Mouse (Mus musculus): ENCODE measurements at regions not wholly inside any gene's neighbourhood (a gene's known extent, or its start where the extent isn't known, plus 50 kb on each side); places are given as distances from the start of the nearest gene placed in this dataset.
A peak's percentile ranks its signal among the peaks of the same experiment; 100 is the strongest.

- no peak overlapping the region for H3K4me2 ChIP-seq (ENCODE audit: low read depth, low read length)
- DNase-seq (ENCODE audit: low spot score) (no peak), ATAC-seq (no peak)
- no peak for TF ChIP-seq CTCF (IDR thresholded peaks at IDR 0.05; ENCODE audit: low read depth)
- H3K9ac ChIP-seq (replicated peaks; ENCODE audit: low read length): no peak overlapping the region
- no peak overlapping the region for H3K27ac ChIP-seq
- WGBS: 81% methylated on average over 10 of the region's 10 CpGs
- no peaks in the 10 kb centered on the region for H3K9me3 ChIP-seq (ENCODE audit: low read length)
- H3K4me1 ChIP-seq (ENCODE audit: insufficient read depth, low read length): no peaks in the 10 kb centered on the region
- H3K4me3 ChIP-seq (ENCODE audit: low read length): no peak overlapping the region
- no peaks in the 10 kb centered on the region for H3K27me3 ChIP-seq (ENCODE audit: insufficient read depth, low read length)
- no peaks in the 10 kb centered on the region for H3K36me3 ChIP-seq (ENCODE audit: insufficient read depth, low read length)
Observed at GRCm38 (mm10) chr13:60450721-60451506, 150.8 kb upstream of the Dapk1 start.

DNA sequence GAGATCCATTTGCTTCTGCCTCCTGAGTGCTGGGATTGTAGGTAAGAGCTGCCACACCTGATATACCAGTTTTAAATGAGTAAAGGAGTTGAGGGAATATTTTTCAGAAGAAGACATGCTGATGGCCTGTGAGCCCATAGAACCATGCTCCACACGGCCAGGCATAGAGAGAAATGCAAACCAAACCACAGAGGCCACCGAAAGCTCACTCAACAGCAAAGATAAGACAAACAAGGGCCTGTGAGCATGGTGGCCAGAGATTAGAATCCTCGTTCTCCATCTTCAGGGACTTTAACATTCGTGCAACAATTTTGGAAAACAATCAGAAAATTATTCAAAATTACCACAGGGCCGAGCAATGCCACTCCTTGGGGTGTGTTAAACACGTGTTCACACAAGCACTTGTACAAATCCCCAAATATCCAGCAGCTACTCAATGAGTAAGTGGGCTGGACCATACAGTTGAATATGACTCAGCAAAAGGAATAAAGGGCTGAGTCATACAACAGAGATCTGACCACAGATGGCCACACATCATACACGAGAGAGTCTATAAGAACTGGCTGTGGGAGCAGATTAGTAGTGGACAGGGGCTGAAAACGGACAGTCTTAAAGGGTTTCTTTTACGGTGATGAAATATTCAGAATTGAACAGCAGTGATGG is 147.8 kb upstream of the Dapk1 start:
- Histone ChIP-seq H3K9me3 (ENCODE audit: low read length) (no peaks in the 10 kb centered on the region), H3K27ac (no peak overlapping the region), H3K4me2 (ENCODE audit: low read depth, low read length) (no peak overlapping the region), H3K9ac (replicated peaks; ENCODE audit: low read length) (no peak overlapping the region), H3K4me1 (ENCODE audit: insufficient read depth, low read length) (no peaks in the 10 kb centered on the region), H3K27me3 (ENCODE audit: insufficient read depth, low read length) (no peaks in the 10 kb centered on the region), H3K4me3 (ENCODE audit: low read length) (no peak overlapping the region), H3K36me3 (ENCODE audit: insufficient read depth, low read length) (no peaks in the 10 kb centered on the region)
- no peak for DNase-seq (ENCODE audit: low spot score)
- no peak for ATAC-seq
- 85% methylated on average over 9 of the region's 9 CpGs for WGBS
- TF ChIP-seq CTCF (IDR thresholded peaks at IDR 0.05; ENCODE audit: low read depth): no peak

DNA sequence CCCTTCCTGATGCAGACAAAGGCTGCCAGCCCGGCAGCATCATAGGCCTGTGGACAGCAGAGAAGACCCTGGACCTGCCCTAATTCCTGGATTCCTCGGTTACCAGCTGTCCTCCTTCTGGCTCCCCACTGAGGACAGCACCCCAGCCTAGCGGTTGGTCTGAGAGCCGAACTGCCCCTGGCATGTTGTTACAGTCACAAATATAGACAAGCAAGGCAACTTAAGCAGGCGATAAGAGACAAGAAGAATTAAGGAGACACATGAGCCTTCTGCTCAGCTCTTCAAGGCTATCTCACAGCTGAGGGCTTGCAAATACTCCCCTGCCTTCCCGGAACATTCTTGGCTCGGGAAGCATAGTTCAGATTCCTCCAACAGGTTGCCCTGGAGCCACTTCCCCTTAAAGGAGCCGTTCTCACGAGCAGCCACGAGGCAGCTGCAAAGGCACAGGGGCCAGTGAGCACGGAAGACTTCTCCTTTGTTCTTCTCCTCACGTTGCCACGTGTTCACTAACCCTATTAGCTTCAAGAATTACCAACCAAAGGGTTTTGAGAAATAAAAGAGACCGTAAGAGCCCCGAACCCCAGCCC is 146.6 kb upstream of the Dapk1 start:
- no peak overlapping the region for H3K4me2 ChIP-seq (ENCODE audit: low read depth, low read length)
- ATAC-seq (peak; percentile 45; the same call in 1 of the 2 replicates), DNase-seq (ENCODE audit: low spot score) (peak; percentile 54)
- no peak for TF ChIP-seq CTCF (IDR thresholded peaks at IDR 0.05; ENCODE audit: low read depth)
- 15% methylated on average over 15 of the region's 15 CpGs for WGBS
- H3K4me3 ChIP-seq (ENCODE audit: low read length): no peak overlapping the region
- H3K36me3 ChIP-seq (ENCODE audit: insufficient read depth, low read length): no peaks in the 10 kb centered on the region
- H3K27ac ChIP-seq: no peak overlapping the region
- H3K4me1 ChIP-seq (ENCODE audit: insufficient read depth, low read length): no peaks in the 10 kb centered on the region
- H3K9me3 ChIP-seq (ENCODE audit: low read length): no peaks in the 10 kb centered on the region
- no peaks in the 10 kb centered on the region for H3K27me3 ChIP-seq (ENCODE audit: insufficient read depth, low read length)
- no peak overlapping the region for H3K9ac ChIP-seq (replicated peaks; ENCODE audit: low read length)

GRCm38 (mm10) chr13:60455863-60456551 is 145.7 kb upstream of the Dapk1 start:
- no peak overlapping the region for H3K27ac ChIP-seq

DNA sequence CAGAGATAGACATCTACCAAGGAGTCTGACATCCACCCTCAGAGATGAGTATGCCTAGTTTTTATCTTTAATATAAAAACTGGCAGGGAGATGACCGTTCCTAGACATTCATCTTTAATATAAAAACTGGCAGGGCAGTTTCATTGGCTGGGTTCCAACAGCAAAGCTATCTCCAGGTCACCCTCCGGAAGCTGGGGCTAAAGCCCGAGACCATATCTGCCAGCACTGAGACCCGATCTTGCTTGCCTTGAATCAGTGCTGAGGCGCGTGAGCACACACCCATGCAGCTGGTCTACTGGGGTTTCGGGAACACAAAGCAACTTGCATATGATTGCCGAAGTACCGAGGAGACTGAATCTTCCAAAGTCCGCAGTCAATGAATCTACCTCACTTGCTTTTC is 144.5 kb upstream of the Dapk1 start:
- no peaks in the 10 kb centered on the region for H3K27me3 ChIP-seq (ENCODE audit: insufficient read depth, low read length)
- no peaks in the 10 kb centered on the region for H3K36me3 ChIP-seq (ENCODE audit: insufficient read depth, low read length)
- no peak overlapping the region for H3K9ac ChIP-seq (replicated peaks; ENCODE audit: low read length)
- TF ChIP-seq CTCF (IDR thresholded peaks at IDR 0.05; ENCODE audit: low read depth): 0 out of 2 replicates have a peak, but pooled peaks have one; percentile 0
- DNase-seq (ENCODE audit: low spot score): no peak
- H3K9me3 ChIP-seq (ENCODE audit: low read length): no peaks in the 10 kb centered on the region
- no peak overlapping the region for H3K4me2 ChIP-seq (ENCODE audit: low read depth, low read length)
- H3K4me1 ChIP-seq (ENCODE audit: insufficient read depth, low read length): no peaks in the 10 kb centered on the region
- H3K4me3 ChIP-seq (ENCODE audit: low read length): no peak overlapping the region
- 90% methylated on average over 10 of the region's 10 CpGs for WGBS
- no peak for ATAC-seq
- no peak overlapping the region for H3K27ac ChIP-seq

More at GRCm38 (mm10) chr13:60455863-60456551, 145.7 kb upstream of the Dapk1 start:
- WGBS: 75% methylated on average over 10 of the region's 10 CpGs
- H3K4me1 ChIP-seq (ENCODE audit: insufficient read depth, low read length): no peaks in the 10 kb centered on the region
- no peak overlapping the region for H3K4me2 ChIP-seq (ENCODE audit: low read depth, low read length)
- no peaks in the 10 kb centered on the region for H3K36me3 ChIP-seq (ENCODE audit: insufficient read depth, low read length)
- H3K4me3 ChIP-seq (ENCODE audit: low read length): no peak overlapping the region
- H3K27me3 ChIP-seq (ENCODE audit: insufficient read depth, low read length): no peaks in the 10 kb centered on the region
- DNase-seq (ENCODE audit: low spot score) (no peak), ATAC-seq (no peak)
- H3K9me3 ChIP-seq (ENCODE audit: low read length): no peaks in the 10 kb centered on the region
- no peak for TF ChIP-seq CTCF (IDR thresholded peaks at IDR 0.05; ENCODE audit: low read depth)
- H3K9ac ChIP-seq (replicated peaks; ENCODE audit: low read length): no peak overlapping the region

DNA sequence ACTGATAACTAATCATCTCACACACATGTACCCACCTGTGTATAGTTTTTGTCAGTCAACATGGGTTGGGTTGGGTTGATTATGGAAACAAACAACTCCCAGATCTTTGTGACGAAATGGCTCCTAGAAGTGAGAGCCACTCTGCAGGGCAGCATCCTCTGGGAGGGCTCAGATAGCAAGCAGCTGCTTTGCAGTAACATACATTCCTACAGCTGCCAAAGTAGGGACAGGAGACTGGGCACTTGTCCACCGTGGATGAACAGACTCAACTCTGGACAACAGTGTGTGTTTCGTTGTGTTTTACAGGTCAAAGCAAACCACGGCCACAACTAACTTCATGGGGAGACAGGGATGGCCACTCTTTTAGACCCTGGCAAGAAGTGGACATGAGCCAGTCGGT is 142.7 kb upstream of the Dapk1 start:
- WGBS: 86% methylated on average over 5 of the region's 5 CpGs
- H3K4me3 ChIP-seq (ENCODE audit: low read length): no peak overlapping the region

More for the DNA sequence above, 142.7 kb upstream of the Dapk1 start:
- Histone ChIP-seq H3K27ac (no peak overlapping the region), H3K9ac (replicated peaks; ENCODE audit: low read length) (no peak overlapping the region), H3K36me3 (ENCODE audit: insufficient read depth, low read length) (no peaks in the 10 kb centered on the region), H3K9me3 (ENCODE audit: low read length) (no peaks in the 10 kb centered on the region), H3K4me2 (ENCODE audit: low read depth, low read length) (no peak overlapping the region), H3K27me3 (ENCODE audit: insufficient read depth, low read length) (no peaks in the 10 kb centered on the region), H3K4me1 (ENCODE audit: insufficient read depth, low read length) (no peaks in the 10 kb centered on the region)
- ATAC-seq: no peak
- no peak for TF ChIP-seq CTCF (IDR thresholded peaks at IDR 0.05; ENCODE audit: low read depth)
- DNase-seq (ENCODE audit: low spot score): no peak

Measured in hindbrain, postnatal 0 days (tissue).